ENCODE assay signal across 10 mouse cellular contexts in genomic region chr13:49145396-49145795, GRCm38 (mm10). TPM values are rescaled to one million over a fixed set of nuclear protein-coding genes. Genes with fewer than 3 reads are reported as not detected.
DNase-seq lines count a peak whose midpoint lies in the region; ATAC-seq and TF ChIP-seq lines count a peak whose summit lies in the region.
"Had no signal": no experiment of that assay in that cellular context is flagged by ENCODE, and none has a peak within 500 bp of the region (broad histone marks: within the 10 kb centered on the region; RNA-seq: fewer than 3 reads in every experiment).

No protein-coding gene starts in this region.

- WGBS in neural tube, embryonic 11.5 days = 38% methylated on average over 7 of the region's 7 CpGs
- 41% methylated on average over 7 of the region's 7 CpGs for WGBS in forebrain, embryonic 16.5 days
- WGBS in intestine, postnatal 0 days = 43% methylated on average over 7 of the region's 7 CpGs

- H3K9ac ChIP-seq in neural tube, embryonic 11.5 days (ENCODE audit: low read length) = peak overlapping the region; percentile 7; the same call in 1 of the 2 replicates
- H3K9ac ChIP-seq in forebrain, embryonic 16.5 days (replicated peaks; ENCODE audit: low read depth, low read length) = peak overlapping the region; percentile 86
- no peak overlapping the region for H3K9ac ChIP-seq in intestine, postnatal 0 days (ENCODE audit: low read depth, low read length)

- H3K4me3 ChIP-seq in neural tube, embryonic 11.5 days (ENCODE audit: low read depth, low read length) = peak overlapping the region; percentile 84
- H3K4me3 ChIP-seq in forebrain, embryonic 16.5 days (replicated peaks; ENCODE audit: low read length) = peak overlapping the region; percentile 85
- H3K4me3 ChIP-seq in intestine, postnatal 0 days (ENCODE audit: low read depth, low read length) = no peak overlapping the region

- H3K27ac ChIP-seq in neural tube, embryonic 11.5 days (ENCODE audit: low read depth, low read length) = no peak overlapping the region
- no peak overlapping the region for H3K27ac ChIP-seq in forebrain, embryonic 16.5 days (ENCODE audit: low read length)
- H3K27ac ChIP-seq in intestine, postnatal 0 days (ENCODE audit: low read depth, low read length) = no peak overlapping the region

- no peak for DNase-seq in neural tube, embryonic 11.5 days (ENCODE audit: low spot score)
- DNase-seq in neural tube, embryonic 10.5 days (ENCODE audit: extremely low spot score, low spot score) = no peak
- no peak for DNase-seq in spleen, postnatal 36 days (ENCODE audit: low spot score in 2 of 2)
- DNase-seq in adrenal gland, adult 8-10 months = no peak
- no peak for DNase-seq in thymus, postnatal 4 days
- no peak for DNase-seq in kidney, postnatal 10 days
- DNase-seq: lung, adult 2 months had no signal

- no peaks in the 10 kb centered on the region for H3K9me3 ChIP-seq in neural tube, embryonic 11.5 days (ENCODE audit: control insufficient read depth, low read length)
- H3K9me3 ChIP-seq in forebrain, embryonic 16.5 days (ENCODE audit: control insufficient read depth, low read length) = no peaks in the 10 kb centered on the region
- no peaks in the 10 kb centered on the region for H3K9me3 ChIP-seq in intestine, postnatal 0 days (ENCODE audit: control insufficient read depth)

- H3K36me3 ChIP-seq in neural tube, embryonic 11.5 days (ENCODE audit: control insufficient read depth, insufficient read depth, low read length) = no peaks in the 10 kb centered on the region
- H3K36me3 ChIP-seq in forebrain, embryonic 16.5 days (ENCODE audit: control insufficient read depth, insufficient read depth) = no peaks in the 10 kb centered on the region
- no peaks in the 10 kb centered on the region for H3K36me3 ChIP-seq in intestine, postnatal 0 days (ENCODE audit: control insufficient read depth, insufficient read depth)
- H3K36me3 ChIP-seq: G1E had no signal

- H3K4me1 ChIP-seq in neural tube, embryonic 11.5 days (ENCODE audit: control insufficient read depth, insufficient read depth, low read length) = peaks cover 15% of the 10 kb centered on the region; the same call in 1 of the 2 replicates
- H3K4me1 ChIP-seq in forebrain, embryonic 16.5 days (replicated peaks; ENCODE audit: control insufficient read depth, insufficient read depth, low read length) = peaks cover 46% of the 10 kb centered on the region
- H3K4me1 ChIP-seq in intestine, postnatal 0 days (replicated peaks; ENCODE audit: control insufficient read depth, insufficient read depth, low read length) = peaks cover 8% of the 10 kb centered on the region; the same call in 1 of the 2 replicates

- H3K27me3 ChIP-seq in neural tube, embryonic 11.5 days (ENCODE audit: control insufficient read depth, insufficient read depth, low read length) = peaks cover 14% of the 10 kb centered on the region
- H3K27me3 ChIP-seq in forebrain, embryonic 16.5 days (replicated peaks; ENCODE audit: control insufficient read depth, insufficient read depth, low read length) = no peaks in the 10 kb centered on the region
- H3K27me3 ChIP-seq in intestine, postnatal 0 days (replicated peaks; ENCODE audit: control insufficient read depth, insufficient read depth, low read length) = no peaks in the 10 kb centered on the region

- H3K4me2 ChIP-seq in neural tube, embryonic 11.5 days (ENCODE audit: low read depth) = peak overlapping the region; percentile 91
- H3K4me2 ChIP-seq in forebrain, embryonic 16.5 days (ENCODE audit: low read length) = peak overlapping the region; percentile 96
- H3K4me2 ChIP-seq in intestine, postnatal 0 days (replicated peaks; ENCODE audit: low read depth) = peak overlapping the region; percentile 100; the same call in 1 of the 2 replicates

- no peak for ATAC-seq in neural tube, embryonic 11.5 days (ENCODE audit: insufficient read depth, low FRiP score, low TSS enrichment)
- no peak for ATAC-seq in forebrain, embryonic 16.5 days
- no peak for ATAC-seq in intestine, postnatal 0 days

- no peak for TF ChIP-seq CTCF in intestine, postnatal 0 days (IDR thresholded peaks at IDR 0.05; ENCODE audit: low read depth)

RNA-seq across cellular contexts. Expression of gene Wnk2, which starts 2.4 kb away (rescaled TPM):
- 9.5 and 10.7 TPM in 2 replicates for polyA plus RNA-seq in neural tube, embryonic 11.5 days (2014; fragmentation: Nextera tagmentation; extraction: Ambion mirVana)
- 16.0 and 21.3 TPM in 2 replicates for polyA plus RNA-seq in forebrain, embryonic 16.5 days (2015; fragmentation: Nextera tagmentation; extraction: Ambion mirVana)
- 1.7 and 2.3 TPM in 2 replicates for polyA plus RNA-seq in intestine, postnatal 0 days (2015; fragmentation: Nextera tagmentation; extraction: Ambion mirVana)
- 1 to 10 TPM; 2.8 to 5.9 (median 5.0) TPM for total RNA-seq in adrenal gland, adult 8-10 months (2022)
- polyA plus RNA-seq: G1E had no signal

RNA-seq across cellular contexts. Expression of gene Ninj1, which starts 41.9 kb away (rescaled TPM):
- 20.4 TPM in 2 replicates for polyA plus RNA-seq in neural tube, embryonic 11.5 days (2014; fragmentation: Nextera tagmentation; extraction: Ambion mirVana)
- polyA plus RNA-seq in forebrain, embryonic 16.5 days (2015; fragmentation: Nextera tagmentation; extraction: Ambion mirVana) = 21.3 and 23.1 TPM in 2 replicates
- 108 and 111 TPM in 2 replicates for polyA plus RNA-seq in intestine, postnatal 0 days (2015; fragmentation: Nextera tagmentation; extraction: Ambion mirVana)
- 10 to 100 TPM; 55.5 to 58.6 (median 58.0) TPM for total RNA-seq in adrenal gland, adult 8-10 months (2022)
